Mouse (Mus musculus): ENCODE measurements around the gene Atxn1. TPM values are rescaled to one million over a fixed set of nuclear protein-coding genes. Genes with fewer than 3 reads are reported as not detected.

Atxn1 gene
- polyA plus RNA-seq, 1 experiment, result 34.9 TPM

DNA sequence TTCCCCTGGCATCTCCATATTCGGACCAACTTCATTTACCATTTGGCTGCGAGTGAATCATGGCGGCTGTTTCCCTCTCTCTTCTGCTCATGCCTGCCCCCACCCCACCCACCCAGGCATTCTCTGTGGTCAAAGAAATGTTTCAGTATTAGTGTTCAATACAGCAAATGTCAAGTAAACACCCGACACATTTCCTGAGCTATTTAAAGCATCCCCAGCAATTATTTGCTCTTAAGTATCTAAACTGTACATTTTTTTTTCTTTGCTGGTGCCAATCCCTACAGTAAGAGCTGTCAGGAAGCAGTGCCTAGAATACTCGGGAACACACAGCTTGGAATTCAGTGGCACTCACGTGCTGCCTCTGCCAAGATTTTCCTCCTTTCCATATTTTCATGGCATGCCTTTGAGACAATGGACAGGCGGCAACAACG, 32.3 kb downstream of the Atxn1 start:
- whole genome bisulfite sequencing, result 80% methylated on average over 8 of the region's 8 CpGs
- no peaks in the 10 kb centered on the region for H3K27me3 ChIP-seq (ENCODE audit: control insufficient read depth, insufficient read depth, low read length)

DNA sequence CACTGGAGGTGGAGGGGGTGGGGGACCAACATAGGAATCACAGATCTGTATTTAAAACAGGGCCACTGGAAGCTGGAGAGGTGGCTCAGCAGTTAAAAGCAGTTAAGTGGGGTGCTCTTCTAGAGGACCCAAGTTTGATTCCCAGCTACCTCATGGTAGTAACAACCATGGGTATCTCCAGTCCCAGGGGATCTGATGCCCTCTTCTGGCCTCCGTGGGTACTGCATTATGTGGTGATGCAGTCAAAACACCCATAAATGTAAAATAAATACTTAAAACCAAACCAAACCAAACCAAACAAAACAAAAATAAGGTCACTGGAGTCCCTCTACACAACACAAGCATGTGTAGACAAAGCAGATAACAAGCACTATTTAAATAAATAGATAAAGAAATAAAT, 32.9 kb downstream of the Atxn1 start:
- Histone ChIP-seq H3K36me3 (ENCODE audit: control insufficient read depth, insufficient read depth, low read length) (0 out of 2 replicates have a peak, but pooled peaks cover 2% of the 10 kb centered on the region), H3K27me3 (ENCODE audit: control insufficient read depth, insufficient read depth, low read length) (no peaks in the 10 kb centered on the region), H3K4me3 (ENCODE audit: low read depth, low read length) (no peak overlapping the region), H3K4me1 (ENCODE audit: control insufficient read depth, insufficient read depth, insufficient read length, low read length) (0 out of 2 replicates have a peak, but pooled peaks cover 1% of the 10 kb centered on the region), H3K27ac (ENCODE audit: insufficient read depth, low read depth, low read length) (no peak overlapping the region)
- WGBS, result 71% methylated on average over 1 of the region's 1 CpGs
- TF ChIP-seq POLR2A (IDR thresholded peaks at IDR 0.05; ENCODE audit: low read depth, low read length) (no peak), CTCF (IDR thresholded peaks at IDR 0.05; ENCODE audit: extremely low read depth, insufficient read length, insufficient replicate concordance, low read depth, low read length) (peak; percentile 43; the same call in 1 of the 2 replicates)

More for the DNA sequence above, 32.3 kb downstream of the Atxn1 start:
- Histone ChIP-seq H3K4me1 (ENCODE audit: control insufficient read depth, insufficient read depth, insufficient read length, low read length) (0 out of 2 replicates have a peak, but pooled peaks cover 1% of the 10 kb centered on the region), H3K36me3 (ENCODE audit: control insufficient read depth, insufficient read depth, low read length) (0 out of 2 replicates have a peak, but pooled peaks cover 2% of the 10 kb centered on the region), H3K4me3 (ENCODE audit: low read depth, low read length) (no peak overlapping the region), H3K27ac (ENCODE audit: insufficient read depth, low read depth, low read length) (no peak overlapping the region)
- TF ChIP-seq POLR2A (IDR thresholded peaks at IDR 0.05; ENCODE audit: low read depth, low read length), result no peak
- no peak for TF ChIP-seq CTCF (IDR thresholded peaks at IDR 0.05; ENCODE audit: extremely low read depth, insufficient read length, insufficient replicate concordance, low read depth, low read length)

DNA sequence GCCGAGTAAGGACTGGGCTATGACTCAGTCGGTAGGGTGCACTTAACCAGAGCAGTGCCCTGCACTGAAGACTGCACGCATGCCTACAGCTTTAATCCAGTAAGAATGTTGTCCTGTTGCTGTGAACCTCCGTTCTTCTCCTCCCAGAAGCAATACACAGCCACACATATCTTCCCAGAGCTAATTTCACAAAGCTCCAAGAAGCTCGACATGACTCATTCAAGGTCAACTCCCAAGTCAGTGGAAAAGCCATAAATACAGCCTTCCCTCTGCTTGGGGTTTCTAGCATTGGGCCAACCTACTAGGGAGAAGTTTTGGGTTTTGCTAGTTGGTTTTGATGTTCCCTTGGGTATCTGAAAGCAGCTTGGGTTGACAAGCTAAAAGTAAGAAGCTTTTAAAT, 33.6 kb downstream of the Atxn1 start:
- H3K27ac ChIP-seq (ENCODE audit: insufficient read depth, low read depth, low read length), result no peak overlapping the region
- TF ChIP-seq CTCF (IDR thresholded peaks at IDR 0.05; ENCODE audit: extremely low read depth, insufficient read length, insufficient replicate concordance, low read depth, low read length) (no peak), POLR2A (IDR thresholded peaks at IDR 0.05; ENCODE audit: low read depth, low read length) (no peak)
- 0 out of 2 replicates have a peak, but pooled peaks cover 1% of the 10 kb centered on the region for H3K4me1 ChIP-seq (ENCODE audit: control insufficient read depth, insufficient read depth, insufficient read length, low read length)
- WGBS, result 84% methylated on average over 5 of the region's 5 CpGs
- 0 out of 2 replicates have a peak, but pooled peaks cover 2% of the 10 kb centered on the region for H3K36me3 ChIP-seq (ENCODE audit: control insufficient read depth, insufficient read depth, low read length)
- no peak overlapping the region for H3K4me3 ChIP-seq (ENCODE audit: low read depth, low read length)
- no peaks in the 10 kb centered on the region for H3K27me3 ChIP-seq (ENCODE audit: control insufficient read depth, insufficient read depth, low read length)

DNA sequence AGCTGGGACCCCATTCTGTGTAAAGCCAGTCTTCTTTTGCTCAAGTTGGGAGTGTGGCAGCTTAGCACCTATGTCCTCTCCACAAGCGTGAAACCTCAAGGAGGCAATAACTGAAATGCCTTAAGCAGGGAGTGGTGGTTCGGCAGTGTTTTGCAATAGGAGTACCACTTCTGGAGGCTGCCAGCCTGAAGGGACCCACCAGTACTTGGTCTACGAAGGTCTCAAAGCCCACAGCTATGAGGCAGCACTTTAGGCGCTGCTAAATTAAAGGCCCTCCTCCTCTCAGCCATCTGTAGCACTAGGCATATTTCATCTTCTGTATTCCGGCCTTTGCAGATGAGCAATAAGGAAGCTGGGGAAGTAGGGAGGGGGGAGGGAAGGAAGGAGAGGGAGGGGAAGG, 35.1 kb downstream of the Atxn1 start:
- no peak for TF ChIP-seq POLR2A (IDR thresholded peaks at IDR 0.05; ENCODE audit: low read depth, low read length)
- TF ChIP-seq CTCF (IDR thresholded peaks at IDR 0.05; ENCODE audit: extremely low read depth, insufficient read length, insufficient replicate concordance, low read depth, low read length), result no peak
- H3K4me3 ChIP-seq (ENCODE audit: low read depth, low read length), result no peak overlapping the region
- no peak overlapping the region for H3K27ac ChIP-seq (ENCODE audit: insufficient read depth, low read depth, low read length)
- H3K36me3 ChIP-seq (ENCODE audit: control insufficient read depth, insufficient read depth, low read length), result 0 out of 2 replicates have a peak, but pooled peaks cover 2% of the 10 kb centered on the region
- WGBS, result 68% methylated on average over 5 of the region's 5 CpGs
- no peaks in the 10 kb centered on the region for H3K4me1 ChIP-seq (ENCODE audit: control insufficient read depth, insufficient read depth, insufficient read length, low read length)
- H3K27me3 ChIP-seq (ENCODE audit: control insufficient read depth, insufficient read depth, low read length), result no peaks in the 10 kb centered on the region

DNA sequence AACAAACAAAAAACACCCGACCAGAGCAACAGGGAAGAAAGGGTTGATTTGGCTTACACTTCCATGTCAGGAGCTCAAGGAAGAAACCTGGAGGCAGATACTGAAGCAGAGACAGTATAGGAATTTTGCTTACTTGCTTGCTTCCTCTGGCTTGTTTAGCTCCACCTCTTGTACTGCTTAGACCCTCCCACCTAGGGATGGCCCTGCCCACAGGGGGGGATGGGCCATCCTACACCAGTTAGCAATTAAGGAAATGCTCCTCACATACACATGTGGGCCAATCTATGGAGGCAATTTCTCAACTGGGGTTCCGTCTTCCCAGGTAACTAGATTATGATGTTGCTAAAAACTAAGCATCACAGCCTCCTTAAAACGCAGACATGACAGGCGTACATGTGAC, 39.5 kb downstream of the Atxn1 start:
- H3K27ac ChIP-seq (ENCODE audit: insufficient read depth, low read depth, low read length), result no peak overlapping the region
- WGBS, result 81% methylated on average over 4 of the region's 4 CpGs
- no peaks in the 10 kb centered on the region; the same call in 1 of the 2 replicates for H3K4me1 ChIP-seq (ENCODE audit: control insufficient read depth, insufficient read depth, insufficient read length, low read length)
- H3K4me3 ChIP-seq (ENCODE audit: low read depth, low read length), result no peak overlapping the region
- H3K36me3 ChIP-seq (ENCODE audit: control insufficient read depth, insufficient read depth, low read length), result 0 out of 2 replicates have a peak, but pooled peaks cover 2% of the 10 kb centered on the region
- TF ChIP-seq POLR2A (IDR thresholded peaks at IDR 0.05; ENCODE audit: low read depth, low read length) (no peak), CTCF (IDR thresholded peaks at IDR 0.05; ENCODE audit: extremely low read depth, insufficient read length, insufficient replicate concordance, low read depth, low read length) (no peak)
- no peaks in the 10 kb centered on the region for H3K27me3 ChIP-seq (ENCODE audit: control insufficient read depth, insufficient read depth, low read length)

DNA sequence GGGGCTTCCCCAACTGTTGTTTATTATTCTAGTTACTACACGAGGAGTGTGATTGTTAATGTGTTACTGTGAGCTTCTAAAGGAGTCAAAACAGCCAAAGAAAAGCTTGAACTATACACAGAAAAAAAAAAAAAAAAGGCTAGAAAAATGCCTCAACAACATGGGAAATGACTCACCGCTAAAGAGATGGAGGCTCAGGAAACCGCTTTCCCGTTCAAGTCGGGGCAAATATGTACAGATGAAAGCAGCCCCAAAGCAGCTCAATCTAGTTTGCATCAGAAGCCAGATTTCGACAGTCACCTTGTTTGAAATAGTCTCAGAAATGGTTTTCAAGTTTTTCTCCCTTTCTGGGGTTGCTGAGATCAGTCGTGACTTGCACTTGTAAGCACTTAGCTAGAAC, 40.3 kb downstream of the Atxn1 start:
- Histone ChIP-seq H3K27ac (ENCODE audit: insufficient read depth, low read depth, low read length) (no peak overlapping the region), H3K4me1 (ENCODE audit: control insufficient read depth, insufficient read depth, insufficient read length, low read length) (no peaks in the 10 kb centered on the region; the same call in 1 of the 2 replicates), H3K4me3 (ENCODE audit: low read depth, low read length) (no peak overlapping the region), H3K36me3 (ENCODE audit: control insufficient read depth, insufficient read depth, low read length) (no peaks in the 10 kb centered on the region), H3K27me3 (ENCODE audit: control insufficient read depth, insufficient read depth, low read length) (no peaks in the 10 kb centered on the region)
- 63% methylated on average over 7 of the region's 7 CpGs for WGBS
- TF ChIP-seq CTCF (IDR thresholded peaks at IDR 0.05; ENCODE audit: extremely low read depth, insufficient read length, insufficient replicate concordance, low read depth, low read length) (no peak), POLR2A (IDR thresholded peaks at IDR 0.05; ENCODE audit: low read depth, low read length) (no peak)

DNA sequence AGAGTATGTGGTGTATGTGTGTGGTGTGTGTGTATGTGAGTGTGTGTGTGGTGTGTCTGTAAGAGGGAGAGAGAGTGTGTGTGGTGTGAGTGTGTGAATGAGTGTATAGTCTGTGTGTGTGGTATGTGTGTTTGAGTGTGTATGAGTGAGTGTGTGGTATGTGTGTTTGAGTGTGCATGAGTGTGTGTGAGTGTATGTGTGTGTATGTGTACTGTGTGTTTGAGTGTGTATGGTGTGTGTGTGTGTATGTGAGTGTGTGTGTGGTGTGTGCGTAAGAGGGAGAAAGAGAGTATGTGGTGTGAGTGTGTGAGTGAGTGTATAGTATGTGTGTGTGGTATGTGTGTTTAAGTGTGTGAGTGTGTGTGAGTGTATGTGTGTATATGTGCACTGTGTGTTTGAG, 41.7 kb downstream of the Atxn1 start:
- no peak overlapping the region for H3K4me3 ChIP-seq (ENCODE audit: low read depth, low read length)
- no peaks in the 10 kb centered on the region for H3K27me3 ChIP-seq (ENCODE audit: control insufficient read depth, insufficient read depth, low read length)
- no peaks in the 10 kb centered on the region for H3K36me3 ChIP-seq (ENCODE audit: control insufficient read depth, insufficient read depth, low read length)
- WGBS, result 97% methylated on average over 1 of the region's 1 CpGs
- H3K4me1 ChIP-seq (ENCODE audit: control insufficient read depth, insufficient read depth, insufficient read length, low read length), result no peaks in the 10 kb centered on the region; the same call in 1 of the 2 replicates
- no peak for TF ChIP-seq POLR2A (IDR thresholded peaks at IDR 0.05; ENCODE audit: low read depth, low read length)
- TF ChIP-seq CTCF (IDR thresholded peaks at IDR 0.05; ENCODE audit: extremely low read depth, insufficient read length, insufficient replicate concordance, low read depth, low read length), result no peak
- no peak overlapping the region for H3K27ac ChIP-seq (ENCODE audit: insufficient read depth, low read depth, low read length)
